Mouse (Mus musculus): ENCODE data around the gene Nxph4. TPM values are rescaled to one million over a fixed set of nuclear protein-coding genes. Genes with fewer than 3 reads are reported as not detected.
A peak's percentile ranks its signal among the peaks of the same experiment; 100 is the strongest.

Nxph4 gene
- total and polyA plus RNA-seq, 3 experiments = 0.11 to 0.40 TPM; not detected in 1

DNA sequence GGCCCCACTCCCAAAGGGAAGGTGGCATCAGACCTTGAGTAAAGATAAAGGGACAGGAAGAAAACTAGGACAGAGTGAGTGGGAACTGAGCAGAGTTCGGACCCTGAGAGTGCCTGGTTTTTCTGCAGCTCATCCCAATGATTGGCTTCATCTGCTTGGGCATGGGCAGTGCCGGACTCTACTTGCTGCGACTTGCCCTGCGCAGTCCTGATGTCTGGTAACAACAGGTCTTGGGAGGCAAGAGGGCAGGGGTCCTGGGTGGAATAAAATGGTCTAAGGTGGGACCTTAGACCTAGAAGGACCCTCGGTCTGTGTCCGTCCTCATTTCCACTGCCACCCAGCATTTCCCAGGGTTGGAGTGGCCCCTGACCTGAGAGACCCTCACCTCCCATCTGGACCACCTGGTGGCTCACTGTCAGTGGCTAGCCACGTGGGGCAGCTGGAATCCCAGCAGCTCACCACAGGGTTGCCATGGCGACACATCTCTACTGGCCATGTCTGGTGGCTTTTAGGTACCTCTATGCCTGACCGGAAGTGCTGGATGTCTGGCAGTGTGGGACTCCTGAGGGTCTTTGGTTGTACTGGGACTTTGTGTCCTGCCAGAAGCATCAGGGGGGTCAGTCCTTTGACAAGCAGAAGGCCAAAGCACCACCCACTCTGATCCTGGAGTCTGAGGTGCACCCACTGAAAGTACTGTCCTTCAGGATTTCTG is 18.9 kb downstream of the Nxph4 start:
- ATAC-seq (ENCODE audit: extremely low read depth, insufficient number of reproducible peaks, low FRiP score, poor library complexity, severe bottlenecking) (no peak), DNase-seq (ENCODE audit: low spot score) (no peak)
- Histone ChIP-seq H3K27me3 (ENCODE audit: insufficient read depth, low read length) (peaks cover 18% of the 10 kb centered on the region), H3K36me3 (replicated peaks) (peaks cover 54% of the 10 kb centered on the region), H3K9me3 (replicated peaks) (no peaks in the 10 kb centered on the region), H3K4me3 (ENCODE audit: low read depth, low read length) (peak overlapping the region; percentile 77), H3K4me1 (ENCODE audit: insufficient read depth, low read depth, low read length) (peaks cover 100% of the 10 kb centered on the region)
- TF ChIP-seq GATA2 (IDR thresholded peaks at IDR 0.05; ENCODE audit: borderline replicate concordance, low read depth, low read length) (no peak), POLR2AphosphoS5 (IDR thresholded peaks at IDR 0.05; ENCODE audit: insufficient replicate concordance, low read depth, low read length) (peak; percentile 88)

DNA sequence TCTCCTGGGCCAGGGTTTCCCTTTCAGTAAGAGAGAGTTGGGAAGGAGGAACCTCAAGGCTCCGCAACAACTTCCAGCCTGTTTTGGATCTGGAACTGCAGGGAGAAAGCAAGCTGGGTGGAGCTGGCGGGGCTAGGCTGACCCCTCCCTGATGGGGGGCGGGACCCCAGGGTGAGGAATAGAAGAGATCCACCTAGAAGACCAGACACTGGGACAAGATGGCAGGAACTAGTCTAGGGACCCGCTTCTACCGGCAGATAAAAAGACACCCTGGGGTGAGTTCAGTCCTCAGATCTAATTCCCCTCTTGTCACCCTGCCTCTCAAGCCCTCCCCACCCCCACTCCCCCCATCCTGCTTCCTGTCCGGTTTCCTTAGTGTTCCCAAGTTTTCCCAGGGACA is 19.6 kb downstream of the Nxph4 start, which contains the start of gene Ndufa4l2:
TSS of gene Ndufa4l2 (plus strand) at position 204 of the 400 bp plus-strand sequence.
- Histone ChIP-seq H3K9me3 (replicated peaks) (no peaks in the 10 kb centered on the region), H3K36me3 (replicated peaks) (peaks cover 48% of the 10 kb centered on the region), H3K4me3 (ENCODE audit: low read depth, low read length) (peak within 1 kb of the TSS; percentile 77), H3K4me1 (ENCODE audit: insufficient read depth, low read depth, low read length) (peaks cover 99% of the 10 kb centered on the region), H3K27me3 (ENCODE audit: insufficient read depth, low read length) (peaks cover 25% of the 10 kb centered on the region)
- ATAC-seq (ENCODE audit: extremely low read depth, insufficient number of reproducible peaks, low FRiP score, poor library complexity, severe bottlenecking) = no peak
- DNase-seq (ENCODE audit: low spot score) = peak; percentile 70
- TF ChIP-seq POLR2AphosphoS5 (IDR thresholded peaks at IDR 0.05; ENCODE audit: insufficient replicate concordance, low read depth, low read length) (no peak), TAL1 (conservative IDR thresholded peaks at IDR 0.05; ENCODE audit: low read depth, low read length) (no peak), CTCF (IDR thresholded peaks at IDR 0.05; ENCODE audit: low read depth, low read length) (no peak), GATA2 (IDR thresholded peaks at IDR 0.05; ENCODE audit: borderline replicate concordance, low read depth, low read length) (no peak), GATA1 (IDR thresholded peaks at IDR 0.05; ENCODE audit: borderline replicate concordance, low read length) (no peak)

DNA sequence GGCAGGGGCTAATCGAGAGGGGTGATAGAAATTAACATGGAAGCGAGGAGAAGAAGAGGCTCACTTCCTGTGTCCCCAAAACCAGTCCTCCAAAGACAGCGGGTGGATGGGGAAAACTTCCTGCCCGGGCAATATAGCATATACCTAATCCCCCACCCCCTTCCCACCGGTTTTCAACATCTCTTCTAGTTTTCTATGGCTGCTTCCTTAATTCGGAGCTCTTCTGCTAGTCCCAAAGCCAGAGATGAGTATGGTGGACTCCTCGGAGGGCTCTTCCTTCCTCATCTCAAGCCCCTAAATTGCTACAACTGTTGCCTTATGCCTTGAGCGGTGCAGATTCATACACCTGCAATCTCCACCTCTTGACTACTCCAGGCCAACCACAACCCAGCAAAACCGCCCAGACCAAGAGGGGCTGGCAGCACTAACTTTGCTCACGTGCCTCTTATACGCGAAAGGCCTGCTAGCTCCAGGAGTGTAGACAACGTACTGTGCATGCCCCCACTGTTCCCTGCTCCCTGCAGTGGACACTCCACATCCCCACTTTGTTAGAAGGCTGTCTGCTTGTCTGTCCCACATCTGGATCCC is 20.2 kb downstream of the Nxph4 start:
- ATAC-seq (ENCODE audit: extremely low read depth, insufficient number of reproducible peaks, low FRiP score, poor library complexity, severe bottlenecking) = no peak
- peaks cover 99% of the 10 kb centered on the region for H3K4me1 ChIP-seq (ENCODE audit: insufficient read depth, low read depth, low read length)

DNA sequence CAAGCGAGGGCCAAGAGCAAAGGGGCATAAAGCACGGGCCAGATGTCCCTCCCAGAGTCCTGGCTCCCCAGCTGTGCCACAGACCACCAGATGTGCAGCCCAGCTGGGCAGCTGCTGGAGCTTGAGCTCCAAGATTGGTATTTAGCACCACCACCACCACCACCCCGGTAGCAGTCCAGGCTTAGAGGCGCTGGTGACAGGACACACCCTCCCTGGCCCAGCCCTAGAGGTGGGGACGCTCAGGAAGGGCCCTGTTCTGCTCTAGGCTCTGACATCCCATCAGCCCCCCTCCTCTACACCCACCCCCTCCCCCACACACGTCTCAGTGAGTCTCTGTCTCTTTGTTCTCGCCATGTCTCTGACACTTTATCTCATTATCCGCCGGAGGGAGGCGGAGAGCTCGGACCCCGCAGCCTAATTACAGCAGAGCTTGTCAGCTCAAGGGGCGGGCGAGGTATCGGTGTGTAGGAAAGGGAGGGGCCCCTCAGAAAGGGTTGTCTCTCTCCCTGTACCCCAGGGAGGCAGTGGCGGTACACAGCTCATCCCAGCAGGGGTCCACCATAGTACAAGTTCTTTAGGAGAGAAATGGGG is 20.8 kb downstream of the Nxph4 start:
- Histone ChIP-seq H3K4me1 (ENCODE audit: insufficient read depth, low read depth, low read length) (peaks cover 98% of the 10 kb centered on the region), H3K36me3 (replicated peaks) (peaks cover 36% of the 10 kb centered on the region), H3K4me3 (ENCODE audit: low read depth, low read length) (peak overlapping the region; percentile 77), H3K9me3 (replicated peaks) (no peaks in the 10 kb centered on the region), H3K27me3 (ENCODE audit: insufficient read depth, low read length) (peaks cover 33% of the 10 kb centered on the region)
- ATAC-seq (ENCODE audit: extremely low read depth, insufficient number of reproducible peaks, low FRiP score, poor library complexity, severe bottlenecking) (peak; percentile 29), DNase-seq (ENCODE audit: low spot score) (peak; percentile 79)
- TF ChIP-seq GATA1 (IDR thresholded peaks at IDR 0.05; ENCODE audit: borderline replicate concordance, low read length) (no peak), GATA2 (IDR thresholded peaks at IDR 0.05; ENCODE audit: borderline replicate concordance, low read depth, low read length) (no peak), TAL1 (conservative IDR thresholded peaks at IDR 0.05; ENCODE audit: low read depth, low read length) (no peak), POLR2AphosphoS5 (IDR thresholded peaks at IDR 0.05; ENCODE audit: insufficient replicate concordance, low read depth, low read length) (no peak), CTCF (IDR thresholded peaks at IDR 0.05; ENCODE audit: low read depth, low read length) (no peak)

More for the DNA sequence above, 20.2 kb downstream of the Nxph4 start:
- Histone ChIP-seq H3K27me3 (ENCODE audit: insufficient read depth, low read length) (peaks cover 31% of the 10 kb centered on the region), H3K36me3 (replicated peaks) (peaks cover 42% of the 10 kb centered on the region), H3K9me3 (replicated peaks) (no peaks in the 10 kb centered on the region), H3K4me3 (ENCODE audit: low read depth, low read length) (peak overlapping the region; percentile 77)
- no peak for TF ChIP-seq GATA2 (IDR thresholded peaks at IDR 0.05; ENCODE audit: borderline replicate concordance, low read depth, low read length)
- no peak for TF ChIP-seq TAL1 (conservative IDR thresholded peaks at IDR 0.05; ENCODE audit: low read depth, low read length)
- no peak for TF ChIP-seq CTCF (IDR thresholded peaks at IDR 0.05; ENCODE audit: low read depth, low read length)
- TF ChIP-seq POLR2AphosphoS5 (IDR thresholded peaks at IDR 0.05; ENCODE audit: insufficient replicate concordance, low read depth, low read length) = no peak
- no peak for TF ChIP-seq GATA1 (IDR thresholded peaks at IDR 0.05; ENCODE audit: borderline replicate concordance, low read length)
- DNase-seq (ENCODE audit: low spot score) = no peak

DNA sequence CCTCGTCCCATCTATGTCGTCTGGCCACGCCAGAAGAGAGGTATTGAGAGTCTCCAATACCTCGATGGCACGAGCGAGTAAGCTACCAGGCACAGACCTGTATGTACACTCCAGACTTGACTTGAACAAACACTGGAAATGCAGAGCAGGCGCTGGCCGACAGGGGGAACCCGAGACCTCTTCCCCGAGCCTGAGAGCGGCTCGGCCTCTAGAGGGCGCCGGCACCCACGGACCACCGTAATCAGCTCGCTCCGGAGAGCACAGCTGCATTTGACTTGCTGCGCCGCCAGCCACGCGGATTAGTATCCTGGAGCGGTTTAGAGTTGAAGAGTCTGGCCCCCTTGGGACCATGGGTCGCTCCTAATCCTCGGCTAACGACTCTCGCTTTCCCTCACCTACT is 21.5 kb downstream of the Nxph4 start:
- TF ChIP-seq CTCF (IDR thresholded peaks at IDR 0.05; ENCODE audit: low read depth, low read length) (peak; percentile 100), TAL1 (conservative IDR thresholded peaks at IDR 0.05; ENCODE audit: low read depth, low read length) (no peak)
- Histone ChIP-seq H3K27me3 (ENCODE audit: insufficient read depth, low read length) (peaks cover 36% of the 10 kb centered on the region), H3K9me3 (replicated peaks) (no peaks in the 10 kb centered on the region), H3K4me1 (ENCODE audit: insufficient read depth, low read depth, low read length) (peaks cover 97% of the 10 kb centered on the region), H3K36me3 (replicated peaks) (peaks cover 28% of the 10 kb centered on the region), H3K4me3 (ENCODE audit: low read depth, low read length) (peak overlapping the region; percentile 77)
- DNase-seq (ENCODE audit: low spot score) = peak; percentile 74
- ATAC-seq (ENCODE audit: extremely low read depth, insufficient number of reproducible peaks, low FRiP score, poor library complexity, severe bottlenecking) = peak; percentile 17; the same call in 1 of the 2 replicates

DNA sequence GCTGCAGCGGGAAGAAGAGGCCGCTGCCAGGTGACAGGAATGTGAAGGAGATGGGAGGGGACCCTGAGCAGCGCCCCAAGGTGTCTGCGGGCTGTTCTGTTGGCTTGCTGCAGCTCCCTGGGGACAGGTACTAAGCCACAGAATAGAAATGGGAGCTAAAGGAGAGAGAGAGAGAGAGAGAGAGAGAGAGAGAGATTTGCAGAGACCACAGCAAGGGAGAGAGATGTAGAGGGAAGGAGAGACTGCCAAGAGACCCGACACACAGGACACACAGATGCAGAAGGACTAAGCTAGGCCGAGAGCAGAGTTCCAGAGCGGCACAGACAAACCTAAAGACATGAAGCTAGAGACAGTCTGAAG is 22.1 kb downstream of the Nxph4 start:
- H3K36me3 ChIP-seq (replicated peaks) = peaks cover 23% of the 10 kb centered on the region
- no peak for TF ChIP-seq GATA2 (IDR thresholded peaks at IDR 0.05; ENCODE audit: borderline replicate concordance, low read depth, low read length)
- no peak for TF ChIP-seq POLR2AphosphoS5 (IDR thresholded peaks at IDR 0.05; ENCODE audit: insufficient replicate concordance, low read depth, low read length)
- TF ChIP-seq CTCF (IDR thresholded peaks at IDR 0.05; ENCODE audit: low read depth, low read length) = no peak
- no peak for TF ChIP-seq TAL1 (conservative IDR thresholded peaks at IDR 0.05; ENCODE audit: low read depth, low read length)
- TF ChIP-seq GATA1 (IDR thresholded peaks at IDR 0.05; ENCODE audit: borderline replicate concordance, low read length) = no peak
- ATAC-seq (ENCODE audit: extremely low read depth, insufficient number of reproducible peaks, low FRiP score, poor library complexity, severe bottlenecking) (no peak), DNase-seq (ENCODE audit: low spot score) (no peak)
- no peaks in the 10 kb centered on the region for H3K9me3 ChIP-seq (replicated peaks)
- H3K4me3 ChIP-seq (ENCODE audit: low read depth, low read length) = peak overlapping the region; percentile 77
- H3K4me1 ChIP-seq (ENCODE audit: insufficient read depth, low read depth, low read length) = peaks cover 91% of the 10 kb centered on the region
- H3K27me3 ChIP-seq (ENCODE audit: insufficient read depth, low read length) = peaks cover 41% of the 10 kb centered on the region

Data from G1E (cell line).